ENCODE assay signal across 13 mouse cellular contexts in the genomic region with DNA sequence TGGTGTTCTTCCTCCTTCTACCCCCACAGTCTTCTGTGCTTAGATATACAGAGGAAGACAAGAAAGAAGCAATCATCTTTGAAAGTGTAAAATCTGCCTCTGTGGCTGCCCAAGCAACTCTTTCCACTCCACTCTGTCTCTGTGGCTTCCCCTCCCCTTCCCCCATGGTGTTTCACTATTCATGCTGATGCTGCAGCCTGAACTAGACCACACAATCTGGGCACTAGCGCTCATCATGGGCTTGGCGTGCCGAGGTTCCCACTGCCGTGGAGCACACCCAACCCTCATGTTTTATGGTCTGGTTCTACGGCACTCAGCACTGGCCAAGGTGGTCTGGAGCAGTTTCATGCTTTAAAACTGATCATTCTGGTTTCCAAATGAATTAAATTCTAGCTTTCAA. TPM values are rescaled to one million over a fixed set of nuclear protein-coding genes. Genes with fewer than 3 reads are reported as not detected.
DNase-seq lines count a peak whose midpoint lies in the region.
"Had no signal": no experiment of that assay in that cellular context is flagged by ENCODE, and none has a peak within 500 bp of the region (broad histone marks: within the 10 kb centered on the region; RNA-seq: fewer than 3 reads in every experiment).

No protein-coding gene starts in this region.

- DNase-seq in heart, adult 11 months: peak; percentile 88
- no peak for DNase-seq in heart, postnatal 14 days
- DNase-seq in thymus, postnatal 14 days: peak; percentile 21
- DNase-seq in thymus, postnatal 0 days (ENCODE audit: low spot score): no peak
- peak; percentile 50 for DNase-seq in induced T-regulatory cell, adult 2 months (ENCODE audit: low read depth)
- no peak for DNase-seq in c-Kit-positive CD71-positive TER-119-positive erythroid progenitor cells, embryonic 14.5 days (ENCODE audit: low spot score)
- DNase-seq in frontal cortex, postnatal 25 days (ENCODE audit: low spot score in 2 of 2): no peak
- DNase-seq in lung, postnatal 14 days: no peak
- DNase-seq: adrenal gland, adult 2 months; B cell, adult 2 months; heart, postnatal 36 days; left cerebral cortex, postnatal 4 days had no signal

- intact Hi-C loops in heart, postnatal 14 days (cut with DNase I): no loop called here

RNA-seq across cellular contexts. Expression of a gene that starts 21.9 kb away (rescaled TPM):
- 1 to 10 TPM; 2.9 to 3.1 TPM for total RNA-seq in heart, postnatal 14 days (2021)
- 14.1 and 15.0 TPM in 2 replicates for polyA plus RNA-seq in thymus, postnatal 0 days (2015; fragmentation: Nextera tagmentation; extraction: Ambion mirVana)

RNA-seq across cellular contexts. Expression of a gene that starts 32.7 kb away (rescaled TPM):
- total RNA-seq in heart, postnatal 14 days (2021): 1 to 10 TPM; 1.0 to 2.4 TPM
- polyA plus RNA-seq in thymus, postnatal 0 days (2015; fragmentation: Nextera tagmentation; extraction: Ambion mirVana): 0.23 and 0.30 TPM in 2 replicates
- total RNA-seq: adrenal gland, adult 2 months; left cerebral cortex, postnatal 4 days had no signal
- polyA plus RNA-seq: adrenal gland, adult 2 months; cortical plate, adult 2 months had no signal

RNA-seq across cellular contexts. Expression of a gene that starts 51.7 kb away (rescaled TPM):
- 10 to 100 TPM; 51.2 to 65.0 TPM for total RNA-seq in heart, postnatal 14 days (2021)
- 55.0 and 63.2 TPM in 2 replicates for polyA plus RNA-seq in thymus, postnatal 0 days (2015; fragmentation: Nextera tagmentation; extraction: Ambion mirVana)

Comparison
In these comparisons a context has a peak if more than half of its experiments do, and no peak if none do; other contexts are left out.
1. DNase-seq: peak in heart, adult 11 months (single experiment), thymus, postnatal 14 days (single experiment) and induced T-regulatory cell, adult 2 months (single experiment); none in heart, postnatal 14 days (0 of 2), thymus, postnatal 0 days (single experiment), c-Kit-positive CD71-positive TER-119-positive erythroid progenitor cells, embryonic 14.5 days (single experiment), frontal cortex, postnatal 25 days (0 of 2) and lung, postnatal 14 days (single experiment).